Mouse (Mus musculus): ENCODE results near the gene Zfp758. TPM values are rescaled to one million over a fixed set of nuclear protein-coding genes. Genes with fewer than 3 reads are reported as not detected.
"Not testable (repeated sequence)": the region's sequence is repeated elsewhere in the genome, so short reads cannot be mapped to it uniquely, and the experiment has no call there.

Zfp758 gene
- 0.59 and 0.63 TPM in 2 replicates for polyA plus RNA-seq (2012; rRNA removed)

- DNase-seq (ENCODE audit: low read depth in 1 of 2, low spot score in 2 of 2): peak; percentile 14 to 32
- H3K4me1 ChIP-seq (ENCODE audit: control insufficient read depth, insufficient read depth, insufficient read length): not testable (repeated sequence)
- 0% methylated on average over 31 of the region's 43 CpGs for WGBS
Observed at GRCm38 (mm10) chr17:22361101-22361781, at the start of gene Zfp758, which contains the start of gene Zfp944. Zfp758 (plus strand) TSS chr17:22361453. Zfp944 (minus strand) TSS chr17:22361400.

DNA sequence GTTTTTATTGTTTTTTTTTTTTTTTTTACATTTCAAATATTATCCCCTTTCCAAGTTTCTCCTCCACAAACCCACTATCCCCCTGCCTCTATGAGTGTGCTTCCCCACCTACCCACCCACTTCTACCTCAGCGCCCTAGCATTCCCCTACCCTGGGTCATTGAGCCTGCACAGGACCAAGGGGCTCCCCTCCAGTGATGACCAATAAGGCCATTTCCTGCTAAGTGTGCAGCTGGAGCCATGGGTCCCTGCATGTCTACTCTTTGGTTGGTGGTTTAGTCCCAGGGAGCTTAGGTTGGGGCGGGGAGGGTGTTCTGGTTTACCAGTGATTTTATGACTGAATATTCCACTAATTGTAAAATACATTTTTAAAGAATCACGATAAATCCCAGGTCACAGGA lies 47.0 kb upstream of the Zfp758 start:
- H3K4me3 ChIP-seq (ENCODE audit: extremely low read depth, insufficient read depth, insufficient read length): peak overlapping the region; percentile 72; the same call in 1 of the 2 replicates
- DNase-seq (ENCODE audit: low read depth in 1 of 2, low spot score in 2 of 2); H3K27me3 ChIP-seq (ENCODE audit: control insufficient read depth, insufficient read depth, low read length); H3K27ac ChIP-seq (ENCODE audit: insufficient read depth, low read length); H3K36me3 ChIP-seq (ENCODE audit: control insufficient read depth, insufficient read depth, low read length); H3K4me1 ChIP-seq (ENCODE audit: control insufficient read depth, insufficient read depth, insufficient read length): not testable (repeated sequence)
- WGBS: 2% methylated on average over 3 of the region's 3 CpGs

More at GRCm38 (mm10) chr17:22361101-22361781, at the start of gene Zfp758, which contains the start of gene Zfp944:
- H3K36me3 ChIP-seq (ENCODE audit: control insufficient read depth, insufficient read depth, low read length); H3K27me3 ChIP-seq (ENCODE audit: control insufficient read depth, insufficient read depth, low read length): not testable (repeated sequence)
- H3K27ac ChIP-seq (ENCODE audit: insufficient read depth, low read length): peak within 1 kb of the TSS; percentile 71
- peak within 1 kb of the TSS; percentile 65 for H3K4me3 ChIP-seq (ENCODE audit: extremely low read depth, insufficient read depth, insufficient read length)

DNA sequence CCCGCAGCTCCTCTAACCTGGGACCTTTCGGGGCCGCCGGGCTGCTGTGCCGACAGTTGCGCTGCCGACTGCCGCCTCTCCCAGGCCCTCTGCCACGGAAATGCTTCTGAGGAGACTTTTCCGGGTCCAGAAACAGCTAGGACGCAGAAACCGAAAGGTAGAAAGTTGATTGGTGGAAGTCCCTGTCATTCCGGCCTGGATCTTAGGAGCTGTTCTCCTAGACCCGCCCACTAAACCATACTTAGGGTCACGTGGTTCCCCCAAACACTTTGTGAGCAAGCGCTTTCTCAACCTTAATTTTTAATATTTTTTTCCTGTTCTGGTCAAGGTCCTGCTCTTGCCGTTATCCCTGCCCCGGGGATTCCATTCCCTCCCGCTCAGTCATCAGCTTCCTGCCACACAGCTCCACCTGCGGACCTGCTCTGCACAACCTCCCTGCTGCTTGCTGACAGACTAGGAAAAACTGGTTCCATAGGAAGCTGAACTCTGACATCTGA lies 46.5 kb upstream of the Zfp758 start, which contains the start of gene CT030661.1:
Gene CT030661.1, minus strand, starts transcription at position 108 of the 497 bp plus-strand sequence.
- under 1% methylated on average over 20 of the region's 20 CpGs for WGBS
- DNase-seq (ENCODE audit: low read depth in 1 of 2, low spot score in 2 of 2): peak; percentile 72 to 73
- Histone ChIP-seq H3K4me3 (ENCODE audit: extremely low read depth, insufficient read depth, insufficient read length) (peak within 1 kb of the TSS; percentile 72), H3K27ac (ENCODE audit: insufficient read depth, low read length) (peak within 1 kb of the TSS; percentile 40)
- not testable (repeated sequence) for H3K4me1 ChIP-seq (ENCODE audit: control insufficient read depth, insufficient read depth, insufficient read length); H3K36me3 ChIP-seq (ENCODE audit: control insufficient read depth, insufficient read depth, low read length); H3K27me3 ChIP-seq (ENCODE audit: control insufficient read depth, insufficient read depth, low read length)

- H3K36me3 ChIP-seq (ENCODE audit: control insufficient read depth, insufficient read depth, low read length); H3K27me3 ChIP-seq (ENCODE audit: control insufficient read depth, insufficient read depth, low read length); H3K4me3 ChIP-seq (ENCODE audit: extremely low read depth, insufficient read depth, insufficient read length); H3K4me1 ChIP-seq (ENCODE audit: control insufficient read depth, insufficient read depth, insufficient read length); H3K27ac ChIP-seq (ENCODE audit: insufficient read depth, low read length); DNase-seq (ENCODE audit: low read depth in 1 of 2, low spot score in 2 of 2): not testable (repeated sequence)
- 9% methylated on average over 2 of the region's 2 CpGs for WGBS
Observed at GRCm38 (mm10) chr17:22315247-22315646, 46.0 kb upstream of the Zfp758 start.

GRCm38 (mm10) chr17:22352794-22353193 lies 8.5 kb upstream of the Zfp758 start:
- DNase-seq (ENCODE audit: low read depth in 1 of 2, low spot score in 2 of 2): peak; percentile 26 to 38
- no peaks in the 10 kb centered on the region for H3K4me1 ChIP-seq (ENCODE audit: control insufficient read depth, insufficient read depth, insufficient read length)
- no peak for TF ChIP-seq POLR2A (IDR thresholded peaks at IDR 0.05; ENCODE audit: low read depth, low read length)
- TF ChIP-seq CTCF (IDR thresholded peaks at IDR 0.05; ENCODE audit: extremely low read depth, insufficient read depth, insufficient read length, insufficient replicate concordance): peak; percentile 28; the same call in 1 of the 2 replicates
- no peaks in the 10 kb centered on the region for H3K27me3 ChIP-seq (ENCODE audit: control insufficient read depth, insufficient read depth, low read length)
- H3K4me3 ChIP-seq (ENCODE audit: extremely low read depth, insufficient read depth, insufficient read length): no peak overlapping the region
- no peak overlapping the region for H3K27ac ChIP-seq (ENCODE audit: insufficient read depth, low read length)
- H3K36me3 ChIP-seq (ENCODE audit: control insufficient read depth, insufficient read depth, low read length): no peaks in the 10 kb centered on the region; the same call in 1 of the 2 replicates

DNA sequence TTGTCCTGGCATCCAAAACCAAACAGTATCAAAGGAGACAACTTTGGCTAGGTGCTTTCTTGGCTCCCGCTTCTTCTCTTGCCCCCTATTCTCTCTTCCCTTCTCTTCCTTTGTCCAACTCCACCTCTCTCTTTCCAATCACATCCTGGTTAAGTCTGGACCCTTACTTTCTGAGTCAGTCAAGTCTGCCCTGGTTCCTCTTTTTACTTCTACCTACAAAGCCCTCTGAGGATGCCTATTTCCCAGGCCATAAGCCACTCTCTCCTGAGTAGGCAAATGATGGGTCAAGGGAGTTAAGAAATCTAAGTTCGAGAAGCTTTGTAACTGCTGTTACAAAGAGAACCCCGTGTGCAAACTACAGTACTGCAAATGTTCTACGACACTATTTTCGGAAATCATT lies 681 bp upstream of the Zfp758 start:
- Histone ChIP-seq H3K4me1 (ENCODE audit: control insufficient read depth, insufficient read depth, insufficient read length) (no peaks in the 10 kb centered on the region; the same call in 1 of the 2 replicates), H3K4me3 (ENCODE audit: extremely low read depth, insufficient read depth, insufficient read length) (peak overlapping the region; percentile 23; the same call in 1 of the 2 replicates), H3K36me3 (ENCODE audit: control insufficient read depth, insufficient read depth, low read length) (peaks cover 1% of the 10 kb centered on the region; the same call in 1 of the 2 replicates), H3K27ac (ENCODE audit: insufficient read depth, low read length) (no peak overlapping the region), H3K27me3 (ENCODE audit: control insufficient read depth, insufficient read depth, low read length) (no peaks in the 10 kb centered on the region)
- TF ChIP-seq CTCF (IDR thresholded peaks at IDR 0.05; ENCODE audit: extremely low read depth, insufficient read depth, insufficient read length, insufficient replicate concordance): no peak
- no peak for TF ChIP-seq POLR2A (IDR thresholded peaks at IDR 0.05; ENCODE audit: low read depth, low read length)
- 22% methylated on average over 5 of the region's 5 CpGs for WGBS
- no peak for DNase-seq (ENCODE audit: low read depth in 1 of 2, low spot score in 2 of 2)

DNA sequence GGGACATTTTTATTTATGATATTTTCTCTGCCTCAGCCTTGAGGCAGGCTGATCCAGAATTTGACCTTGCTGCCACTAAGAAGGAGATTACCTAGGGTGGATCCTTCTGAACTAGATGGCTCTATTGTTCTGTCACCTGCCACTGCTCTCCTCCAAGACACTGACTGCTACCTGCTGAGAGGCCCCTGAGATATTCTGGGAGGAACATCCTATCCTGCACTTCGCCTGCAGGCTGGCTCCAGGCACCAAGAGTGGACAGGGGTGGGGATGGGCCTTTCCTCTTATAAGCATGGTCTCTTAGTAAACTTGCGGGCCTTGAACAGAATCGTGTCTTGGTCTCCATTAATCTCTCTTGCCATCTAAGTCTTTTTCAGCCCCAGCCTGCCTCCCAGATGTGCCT lies 2.6 kb downstream of the Zfp758 start:
- TF ChIP-seq CTCF (IDR thresholded peaks at IDR 0.05; ENCODE audit: extremely low read depth, insufficient read depth, insufficient read length, insufficient replicate concordance): no peak
- TF ChIP-seq POLR2A (IDR thresholded peaks at IDR 0.05; ENCODE audit: low read depth, low read length): no peak
- no peak overlapping the region for H3K27ac ChIP-seq (ENCODE audit: insufficient read depth, low read length)
- H3K4me1 ChIP-seq (ENCODE audit: control insufficient read depth, insufficient read depth, insufficient read length): no peaks in the 10 kb centered on the region; the same call in 1 of the 2 replicates
- no peak for DNase-seq (ENCODE audit: low read depth in 1 of 2, low spot score in 2 of 2)
- 91% methylated on average over 3 of the region's 3 CpGs for WGBS
- no peaks in the 10 kb centered on the region for H3K27me3 ChIP-seq (ENCODE audit: control insufficient read depth, insufficient read depth, low read length)
- H3K4me3 ChIP-seq (ENCODE audit: extremely low read depth, insufficient read depth, insufficient read length): no peak overlapping the region
- peaks cover 3% of the 10 kb centered on the region; the same call in 1 of the 2 replicates for H3K36me3 ChIP-seq (ENCODE audit: control insufficient read depth, insufficient read depth, low read length)
